Mouse (Mus musculus) liver, adult 2 months (tissue): ENCODE measurements around the gene Ccdc154.

Source experiments
- CTCF ChIP-seq: fragments of 200-500 bp; IDR thresholded peaks from 2 replicates; pipeline ENCODE4 v1.5.1; 2011; ENCODE audit warnings: low read depth, low read length, control low read depth
- POLR2A ChIP-seq: fragments of 200-500 bp; IDR thresholded peaks from 2 replicates; pipeline ENCODE4 v1.6.1; 2011; ENCODE audit warnings: low read length, control low read depth; ENCODE audit not compliant: insufficient read depth; ENCODE audit errors: extremely low read depth

DNA sequence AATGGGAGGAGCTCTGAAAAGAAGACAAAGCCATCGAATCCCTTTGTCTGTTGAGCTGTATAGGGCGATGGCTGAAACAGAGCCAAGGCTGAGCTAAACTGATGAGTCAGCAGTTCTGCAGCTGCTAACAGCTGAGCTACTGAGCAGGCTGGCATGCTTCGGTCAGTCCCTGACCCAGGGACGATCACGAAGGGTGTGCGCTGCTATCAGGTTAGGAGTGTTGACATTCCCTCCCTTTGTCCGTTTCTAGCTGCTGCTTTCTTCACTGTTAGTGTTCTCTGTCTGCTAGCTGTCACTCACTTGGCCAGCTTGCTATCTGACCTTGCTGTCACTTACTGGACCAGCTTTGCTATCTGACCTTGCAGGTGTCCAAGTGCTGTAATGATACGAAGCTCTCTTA lies 35.2 kb upstream of the Ccdc154 start:
- TF ChIP-seq CTCF, result no peak
- TF ChIP-seq POLR2A, result no peak
